Mouse (Mus musculus) kidney, adult 2 months (tissue): ENCODE data around the gene Sdk1.

Experiments
- CTCF ChIP-seq: fragments of 200-500 bp; conservative IDR thresholded peaks from 2 replicates; pipeline ENCODE4 v1.5.1; 2011; ENCODE audit warnings: low read depth, mild to moderate bottlenecking, control low read depth, low read length, moderate library complexity, mixed read lengths; ENCODE audit not compliant: insufficient read depth, insufficient read length
- POLR2A ChIP-seq: fragments of 200-500 bp; IDR thresholded peaks from one replicate; pipeline ENCODE4 v1.6.1; 2011; ENCODE audit warnings: low read depth, low read length, control low read depth

GRCm38 (mm10) chr5:142209911-142210310 lies 968.6 kb downstream of the Sdk1 start:
- TF ChIP-seq CTCF (peak; percentile 40; the same call in 1 of the 2 replicates), POLR2A (no peak)
